Mouse (Mus musculus): ENCODE measurements around the gene Nf1. TPM values are rescaled to one million over a fixed set of nuclear protein-coding genes. Genes with fewer than 3 reads are reported as not detected.

The Nf1 gene
- polyA plus RNA-seq (2012; fragmentation: generic; extraction: Trizol): 1 to 10 TPM; 1.2 to 5.4 TPM

DNA sequence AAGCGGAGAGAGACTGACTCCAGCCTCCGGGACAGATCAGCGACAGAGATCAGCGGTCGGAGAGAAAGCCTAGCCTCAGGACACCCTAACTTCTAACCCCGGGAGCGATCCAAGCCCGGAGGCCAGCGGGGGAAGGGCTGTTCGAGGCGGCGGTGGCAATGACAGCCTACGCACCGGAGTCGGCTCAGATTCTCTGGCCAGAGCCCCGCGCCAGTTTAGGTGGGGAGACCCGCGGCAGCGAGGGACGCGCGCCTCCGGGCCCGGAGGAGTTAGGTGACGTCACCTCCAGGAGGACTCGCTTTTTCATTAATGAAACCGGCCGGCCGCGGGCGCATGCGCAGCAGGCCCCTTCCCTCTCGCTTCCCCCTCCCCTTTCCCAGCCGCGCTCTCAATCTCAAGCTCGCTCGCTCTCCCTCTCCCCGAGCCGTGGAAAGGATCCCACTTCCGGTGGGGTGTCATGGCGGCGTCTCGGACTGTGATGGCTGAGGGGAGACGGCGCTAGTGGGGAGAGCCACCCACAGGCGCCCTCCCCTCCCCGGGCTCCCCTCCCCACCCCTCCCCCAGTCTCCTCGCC is at the start of gene Nf1:
Nf1 (plus strand) TSS at position 460 of the 574 bp plus-strand sequence.

DNA sequence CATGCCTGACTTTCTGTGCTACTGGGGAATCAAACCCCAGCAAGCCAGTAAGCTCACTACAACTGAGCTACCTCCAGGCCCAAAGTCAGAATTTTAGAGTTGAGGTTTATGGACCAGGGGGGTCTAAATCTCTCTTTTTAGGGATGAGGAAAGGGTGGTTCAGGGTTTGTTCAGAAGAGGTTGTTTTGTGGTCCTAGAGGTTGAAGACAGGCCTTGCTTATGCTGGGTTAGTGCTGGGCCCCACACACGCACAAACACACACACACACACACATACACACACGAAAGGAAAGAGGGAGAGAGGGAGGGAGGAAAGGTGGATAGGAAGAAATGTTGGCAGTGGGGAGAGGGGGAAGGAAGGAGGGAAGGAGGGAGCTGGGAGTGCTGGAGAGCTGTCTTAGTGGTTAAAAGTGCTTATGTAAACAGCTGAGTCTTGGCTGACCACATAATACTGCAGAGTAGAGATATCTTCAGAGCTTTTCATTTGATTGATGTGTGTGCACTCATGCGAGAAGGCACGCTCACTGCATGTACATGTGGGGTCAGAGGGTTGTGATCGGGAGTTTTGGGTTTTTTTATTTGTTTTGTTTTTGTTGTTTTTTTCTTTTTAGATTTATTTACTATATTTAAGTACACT is 42.5 kb upstream of the Nf1 start, which contains the start of gene Gm9964:
Gm9964 (minus strand) TSS at position 51 of the 636 bp plus-strand sequence.

DNA sequence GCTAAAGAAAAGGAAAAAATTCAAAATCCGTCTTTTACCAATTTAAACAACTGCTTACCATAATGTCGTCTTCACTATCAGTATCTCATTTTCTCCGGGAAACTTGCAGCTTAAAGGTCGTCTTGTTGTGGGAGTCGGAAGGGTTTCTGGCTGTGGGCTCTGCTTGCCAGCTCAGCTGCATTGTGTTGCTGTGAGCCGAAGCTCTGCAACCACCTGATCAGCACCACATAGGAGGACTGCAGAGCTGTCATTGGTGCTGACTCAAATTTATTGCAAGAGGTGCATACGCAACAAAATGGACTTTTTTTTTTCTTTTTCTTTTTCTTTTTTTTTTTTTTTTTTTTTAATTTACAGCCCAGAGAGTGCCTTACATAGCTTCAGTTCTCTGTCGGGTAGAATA is 164.4 kb downstream of the Nf1 start, which contains the start of gene Omg:
Omg (minus strand) TSS at position 240 of the 400 bp plus-strand sequence.

DNA sequence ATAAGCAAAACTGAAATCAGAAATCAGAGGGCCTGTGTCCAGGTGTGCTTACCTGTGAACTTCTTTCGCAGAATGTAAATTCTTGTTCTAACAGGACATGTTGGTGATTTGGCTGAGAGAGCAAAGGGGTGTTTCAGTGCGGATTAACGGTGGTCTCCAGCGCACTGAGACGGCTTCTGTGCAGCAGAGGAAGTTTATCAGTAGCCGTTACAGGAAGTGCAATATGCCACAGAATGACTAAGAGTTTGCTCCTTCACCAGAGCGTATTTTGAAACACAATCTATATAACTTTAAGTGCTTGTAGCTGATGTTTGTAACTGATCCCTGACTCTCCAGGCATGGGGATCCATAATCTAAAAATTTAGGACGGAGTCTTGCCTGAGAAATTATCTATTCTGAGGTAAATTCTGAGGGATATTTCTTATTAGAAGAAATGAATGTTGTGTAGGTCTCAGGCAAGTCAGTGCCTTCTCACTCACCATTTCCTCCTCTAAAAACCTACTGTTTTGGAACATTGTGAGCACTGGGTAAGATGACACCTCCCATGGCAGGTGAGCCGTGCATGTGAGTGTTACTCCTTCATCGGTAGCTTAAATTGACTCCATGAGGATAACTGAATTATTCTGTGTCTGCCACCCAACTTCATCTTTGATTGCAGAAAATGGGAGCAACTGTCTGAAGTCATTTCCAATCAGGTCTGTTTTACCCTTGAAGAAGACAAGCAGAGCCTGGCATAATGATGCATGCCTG is 184.2 kb downstream of the Nf1 start, which contains the start of gene Evi2b:
Evi2b (minus strand) TSS at position 203 of the 750 bp plus-strand sequence.

DNA sequence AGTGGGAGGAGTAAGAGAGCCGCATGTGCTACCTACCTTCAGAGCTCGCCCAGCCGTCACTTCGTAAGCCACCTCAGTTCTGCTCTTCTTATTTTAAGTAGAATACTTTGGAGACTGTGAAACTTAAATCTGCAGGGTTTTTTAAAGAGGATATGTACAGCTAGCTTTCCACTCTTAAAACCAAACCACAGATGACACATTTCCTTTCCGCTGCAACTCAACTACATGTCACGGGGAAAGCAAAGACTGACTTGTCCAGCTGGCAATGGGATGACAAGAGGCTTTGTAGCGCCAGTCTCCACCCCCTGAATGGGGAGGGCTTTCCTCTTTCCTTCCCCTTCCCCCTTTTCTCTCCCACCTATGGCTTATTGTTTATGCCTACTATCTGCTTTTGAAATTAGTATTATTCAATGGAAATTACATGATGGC is 190.9 kb downstream of the Nf1 start, which contains the start of the genes Evi2 and Evi2a:
Evi2 (minus strand) TSS at position 257 of the 429 bp plus-strand sequence.
Evi2a (minus strand) TSS at position 277 of the 429 bp plus-strand sequence.

DNA sequence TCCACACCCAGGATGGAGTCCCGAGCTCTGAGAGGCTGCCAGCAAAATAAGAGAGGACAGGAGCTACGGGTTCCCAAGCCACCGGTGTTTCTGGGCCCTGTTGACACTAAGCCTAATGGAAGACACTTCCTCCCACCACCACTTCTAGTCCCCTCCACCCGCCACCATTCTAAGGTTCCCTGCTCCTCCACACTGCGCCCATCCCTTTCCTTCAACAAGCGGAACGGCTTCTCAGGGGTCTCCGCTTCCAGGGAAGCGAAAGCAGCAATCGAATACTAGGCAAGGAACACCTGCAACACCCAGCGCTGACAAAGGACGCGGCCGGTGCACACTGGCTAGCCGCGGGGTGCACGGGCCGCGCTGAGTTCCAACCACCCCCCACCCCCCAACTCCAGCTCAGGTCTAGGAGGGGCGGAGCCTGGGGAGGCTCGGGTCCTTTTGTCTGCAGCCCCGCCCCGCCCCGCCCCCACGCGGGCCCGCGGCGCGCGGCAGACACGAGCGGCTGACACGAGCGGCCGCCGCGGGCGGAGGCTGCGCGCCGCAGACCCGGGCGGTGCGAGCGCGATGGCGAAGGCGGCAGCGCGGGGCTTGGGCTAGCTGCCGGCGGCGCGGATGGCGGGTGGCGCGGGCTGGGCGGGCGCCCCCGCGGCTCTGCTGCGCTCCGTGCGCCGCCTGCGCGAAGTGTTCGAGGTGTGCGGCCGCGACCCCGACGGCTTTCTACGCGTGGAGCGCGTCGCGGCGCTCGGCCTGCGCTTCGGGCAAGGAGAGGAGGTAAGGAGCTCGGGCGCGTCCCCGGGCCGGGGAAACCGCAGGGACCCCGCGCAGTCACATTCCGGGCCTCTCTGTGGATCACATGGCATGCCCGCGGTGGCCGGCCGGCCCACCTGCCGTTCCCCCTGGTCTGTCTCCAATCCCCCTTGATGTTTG is 251.4 kb downstream of the Nf1 start, which contains the start of gene Rab11fip4:
Rab11fip4 (plus strand) TSS at position 549 of the 927 bp plus-strand sequence.

Other genes starting within 250 kb of the Nf1 start
- 1 to 10 TPM; 1.7 to 6.5 TPM for gene Ksr1, start 193.3 kb upstream of the Nf1 start, polyA plus RNA-seq (2012; fragmentation: generic; extraction: Trizol)
- gene Wsb1, start 85.0 kb upstream of the Nf1 start, polyA plus RNA-seq (2012; fragmentation: generic; extraction: Trizol): 10 to 100 TPM in 1 of 2 experiments, 1 to 10 TPM in 1; 1.7 to 23.9 TPM
- not detected for gene Gm9964, start 42.8 kb upstream of the Nf1 start, polyA plus RNA-seq (2012; fragmentation: generic; extraction: Trizol)
- gene Omg, start 164.4 kb downstream of the Nf1 start, polyA plus RNA-seq (2012; fragmentation: generic; extraction: Trizol): under 1 TPM; 0.01 to 0.15 TPM
- gene Evi2b, start 184.1 kb downstream of the Nf1 start, polyA plus RNA-seq (2012; fragmentation: generic; extraction: Trizol): under 1 TPM in 1 of 2 experiments, not detected in 1; 0.26 TPM
- gene Evi2, start 190.9 kb downstream of the Nf1 start, polyA plus RNA-seq (2012; fragmentation: generic; extraction: Trizol): under 1 TPM in 1 of 2 experiments, not detected in 1; 0.14 TPM
- gene Evi2a, start 190.9 kb downstream of the Nf1 start, polyA plus RNA-seq (2012; fragmentation: generic; extraction: Trizol): 1 to 10 TPM in 1 of 2 experiments, under 1 TPM in 1; 0.53 to 6.1 TPM